Mouse (Mus musculus) left cerebral cortex, adult 2 months (tissue): Measurements from ENCODE around the gene Sntb2. TPM values are rescaled to one million over a fixed set of nuclear protein-coding genes. Genes with fewer than 3 reads are reported as not detected.
"Not testable (repeated sequence)": the region's sequence is repeated elsewhere in the genome, so short reads cannot be mapped to it uniquely, and the experiment has no call there.

Source experiments
- DNase-seq, 2 experiments: peaks; one replicate each; pipeline ENCODE4 v3.0.0; 2021 to 2022; ENCODE audit warnings: low spot score in 2 of 2, mixed read lengths in 1 of 2; ENCODE audit errors: extremely low spot score in 1 of 2
- H3K27ac ChIP-seq: fragments of 200-600 bp; 2 replicates; pipeline ENCODE4 v1.8.1; 2022
- H3K4me3 ChIP-seq: fragments of 200-600 bp; 2 replicates; pipeline ENCODE4 v1.8.1; 2022
- CTCF ChIP-seq: fragments of 200-600 bp; IDR thresholded peaks from 2 replicates; pipeline ENCODE4 v1.8.1; 2022; ENCODE audit warnings: antibody characterized with exemption, mild to moderate bottlenecking, moderate library complexity
- intact Hi-C: fragments of 180-260 bp; cut with DNase I; formaldehyde crosslinking; loops from one replicate; pipeline ENCODE4 v1.15.1; 2025
- total RNA-seq, 2 experiments: library from RNA; stranded (reverse); gene quantifications; 2 replicates each; pipeline ENCODE4 v1.2.3; 2021

Sntb2 gene
- total RNA-seq, 2 experiments from 2014 or later = 20.2 to 26.5 TPM

DNA sequence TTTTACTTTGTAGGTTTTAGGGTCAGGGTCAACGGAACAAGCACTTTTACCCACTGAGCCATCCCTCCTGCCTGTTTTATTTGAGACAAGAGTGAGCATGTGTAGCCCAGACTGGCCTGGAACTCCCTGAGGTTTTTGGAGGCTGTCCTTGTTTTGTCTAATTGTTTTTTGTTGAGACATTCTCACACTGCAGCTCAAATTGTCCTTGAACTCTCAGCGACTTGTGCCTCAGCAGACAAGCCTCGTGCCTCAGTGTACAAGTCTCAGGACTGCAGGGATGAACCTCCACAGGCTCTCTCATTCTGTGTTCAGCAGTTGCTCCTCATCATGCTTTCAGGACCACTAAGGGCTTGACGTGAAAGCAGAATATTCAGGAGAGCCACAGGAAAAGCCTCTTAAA lies 16.2 kb downstream of the Sntb2 start:
- intact Hi-C loops = no loop called here
- no peak for TF ChIP-seq CTCF
- Histone ChIP-seq H3K27ac (no peak overlapping the region), H3K4me3 (no peak overlapping the region)
- DNase-seq = no peak

GRCm38 (mm10) chr8:106953571-106953970 lies 18.0 kb downstream of the Sntb2 start:
- no peak overlapping the region for H3K4me3 ChIP-seq
- no peak for DNase-seq
- no peak overlapping the region for H3K27ac ChIP-seq
- intact Hi-C loops = no loop called here
- TF ChIP-seq CTCF = no peak

DNA sequence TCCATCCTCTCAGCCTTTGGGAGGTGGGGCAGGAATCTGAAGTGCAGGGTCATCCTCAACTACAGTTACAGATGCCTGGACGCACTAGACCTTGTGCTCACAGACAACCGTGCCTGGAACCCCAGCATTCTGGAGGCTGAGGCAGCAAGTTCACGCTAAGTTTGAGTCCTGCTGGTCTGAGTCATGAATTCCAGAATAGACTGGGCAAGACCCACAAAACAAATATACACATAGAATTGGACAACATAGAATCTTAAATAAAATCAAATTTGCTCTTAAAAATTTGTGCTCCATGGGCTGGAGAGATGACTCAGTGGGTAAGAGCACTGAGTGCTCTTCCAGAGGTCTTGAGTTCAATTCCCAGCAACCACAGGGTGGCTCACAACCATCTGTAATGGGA lies 21.5 kb downstream of the Sntb2 start:
- intact Hi-C loops = no loop called here
- no peak for DNase-seq
- no peak overlapping the region for H3K27ac ChIP-seq
- no peak overlapping the region for H3K4me3 ChIP-seq
- TF ChIP-seq CTCF = no peak

DNA sequence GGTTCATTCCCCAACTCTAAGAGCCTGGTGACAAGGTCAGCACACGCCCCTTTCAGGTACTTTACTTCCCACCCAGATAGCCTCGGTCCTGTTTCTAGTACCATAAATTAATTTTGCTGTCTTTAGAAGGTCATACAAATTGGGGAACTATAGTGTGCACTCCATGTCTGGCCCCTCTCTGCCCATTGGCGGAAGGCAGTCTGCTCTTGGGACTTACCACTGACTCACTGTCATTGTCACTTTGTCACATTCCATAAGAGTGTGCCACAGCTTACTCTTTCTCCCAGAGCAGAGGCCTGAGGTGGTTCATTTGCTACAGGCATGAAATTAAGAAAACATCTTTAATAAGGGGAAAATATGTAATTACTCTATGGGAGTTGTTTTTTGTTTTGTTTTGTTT lies 22.7 kb downstream of the Sntb2 start:
- intact Hi-C loops = no loop called here
- H3K4me3 ChIP-seq = no peak overlapping the region
- H3K27ac ChIP-seq = no peak overlapping the region
- no peak for TF ChIP-seq CTCF
- DNase-seq = no peak

DNA sequence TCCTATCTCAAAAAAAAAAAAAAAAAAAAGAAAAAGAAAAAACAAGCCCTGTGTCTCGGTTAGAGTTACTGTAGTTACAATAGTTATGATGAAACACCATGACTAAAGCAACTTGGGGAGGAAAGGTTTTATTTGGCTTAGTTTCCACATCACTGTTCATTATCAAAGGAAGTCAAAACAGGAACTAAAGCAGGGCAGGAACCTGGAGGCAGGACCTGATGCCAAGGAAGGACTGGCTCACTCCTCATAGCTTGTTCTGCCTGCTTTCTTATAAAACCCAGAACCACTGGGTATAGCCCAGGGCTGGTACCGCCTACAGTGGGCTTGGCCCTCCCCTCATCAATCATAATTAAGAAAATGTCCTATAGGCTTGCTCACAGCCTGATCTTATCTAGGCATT lies 24.1 kb downstream of the Sntb2 start:
- no peak for TF ChIP-seq CTCF

GRCm38 (mm10) chr8:106962322-106962721 lies 26.8 kb downstream of the Sntb2 start:
- TF ChIP-seq CTCF = no peak
- Histone ChIP-seq H3K27ac (no peak overlapping the region; the same call in 1 of the 2 replicates), H3K4me3 (no peak overlapping the region)
- DNase-seq = no peak
- intact Hi-C loops = no loop called here

More for the DNA sequence above, 24.1 kb downstream of the Sntb2 start:
- Histone ChIP-seq H3K27ac (no peak overlapping the region), H3K4me3 (no peak overlapping the region)
- no peak for DNase-seq
- intact Hi-C loops = no loop called here

GRCm38 (mm10) chr8:106963365-106963764 lies 27.8 kb downstream of the Sntb2 start:
- intact Hi-C loops = no loop called here
- no peak for TF ChIP-seq CTCF
- Histone ChIP-seq H3K4me3 (no peak overlapping the region), H3K27ac (no peak overlapping the region)
- DNase-seq = no peak

DNA sequence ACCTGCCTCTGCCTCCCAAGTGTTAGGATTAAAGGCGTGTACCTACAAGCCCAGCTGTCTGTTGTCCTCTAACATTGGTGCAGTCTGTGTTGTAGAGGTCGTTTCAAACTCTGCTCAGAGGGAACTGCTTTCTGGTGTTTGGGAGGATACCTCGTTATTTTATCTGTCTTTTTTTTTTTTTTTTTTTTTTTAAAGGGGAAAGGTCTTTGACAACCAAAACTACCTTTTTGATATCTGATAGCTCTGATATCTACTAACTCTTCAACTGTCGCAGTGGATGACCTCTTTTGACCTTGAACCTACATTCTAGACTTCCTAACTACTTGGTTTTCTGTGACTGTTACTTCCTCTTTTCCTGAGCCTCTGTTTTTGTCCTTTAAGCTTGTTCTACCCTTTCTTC lies 29.0 kb downstream of the Sntb2 start:
- intact Hi-C loops = no loop called here
- Histone ChIP-seq H3K4me3 (no peak overlapping the region), H3K27ac (no peak overlapping the region)
- TF ChIP-seq CTCF = no peak
- DNase-seq = no peak

- DNase-seq = no peak
- Histone ChIP-seq H3K27ac (no peak overlapping the region), H3K4me3 (no peak overlapping the region)
- TF ChIP-seq CTCF = no peak
- intact Hi-C loops = no loop called here
Observed at GRCm38 (mm10) chr8:106969964-106970363, 34.4 kb downstream of the Sntb2 start.

- TF ChIP-seq CTCF = no peak
- Histone ChIP-seq H3K4me3 (no peak overlapping the region), H3K27ac (no peak overlapping the region)
- intact Hi-C loops = no loop called here
- DNase-seq = no peak
Observed at GRCm38 (mm10) chr8:106971916-106972315, 36.4 kb downstream of the Sntb2 start.

DNA sequence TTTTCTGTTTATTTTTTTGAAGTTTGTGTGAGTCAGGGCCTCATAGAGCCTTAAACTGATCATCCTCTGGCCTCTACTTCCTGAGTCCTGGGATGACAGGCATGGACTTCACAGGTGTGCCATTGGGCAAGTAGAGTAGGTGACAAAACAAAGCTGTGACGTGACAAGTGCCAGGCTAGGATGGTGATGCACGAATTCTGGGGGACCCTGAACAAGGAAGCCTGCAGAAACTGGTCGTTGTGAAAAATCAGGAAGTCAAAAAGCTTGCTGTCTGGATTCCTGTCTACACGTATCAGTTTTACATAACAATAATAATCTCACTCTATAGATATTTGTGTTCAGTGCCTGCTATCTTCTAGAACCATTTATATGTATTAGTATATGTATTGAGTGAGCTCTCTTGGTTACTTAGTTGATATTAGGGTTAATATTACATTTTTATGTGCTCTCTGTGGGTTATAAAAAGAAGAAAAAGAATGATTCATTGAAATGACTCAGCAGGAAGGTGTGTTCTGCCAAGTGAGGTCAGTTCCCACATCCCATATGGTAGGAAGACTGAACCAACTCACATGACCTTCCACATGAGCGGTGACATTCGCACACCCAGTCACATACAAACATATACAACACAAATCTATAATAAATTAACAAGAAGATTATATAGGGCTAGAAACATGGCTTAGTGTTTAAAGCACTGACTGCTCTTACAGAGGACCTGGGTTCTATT lies 37.2 kb downstream of the Sntb2 start:
- intact Hi-C loops = no loop called here
- TF ChIP-seq CTCF = no peak
- Histone ChIP-seq H3K4me3 (no peak overlapping the region), H3K27ac (no peak overlapping the region)
- no peak for DNase-seq

DNA sequence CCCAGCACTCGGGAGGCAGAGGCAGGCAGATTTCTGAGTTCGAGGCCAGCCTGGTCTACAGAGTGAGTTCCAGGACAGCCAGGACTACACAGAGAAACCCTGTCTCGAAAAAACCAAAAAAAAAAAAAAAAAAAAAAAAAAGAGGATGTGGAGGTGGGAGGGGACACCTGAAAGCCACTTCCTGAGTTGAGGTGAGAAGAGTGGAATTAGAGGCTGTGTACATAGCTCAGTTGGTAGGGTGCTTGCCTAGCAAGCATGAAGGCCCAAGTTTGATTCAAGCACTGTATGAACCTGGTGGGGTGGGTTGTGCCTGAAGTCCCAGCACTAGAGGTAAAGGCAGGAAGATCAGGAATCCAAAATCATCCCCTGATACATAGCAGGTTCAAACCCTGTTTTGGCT lies 38.0 kb downstream of the Sntb2 start:
- H3K4me3 ChIP-seq, intact Hi-C loops, DNase-seq, H3K27ac ChIP-seq: not testable (repeated sequence)

DNA sequence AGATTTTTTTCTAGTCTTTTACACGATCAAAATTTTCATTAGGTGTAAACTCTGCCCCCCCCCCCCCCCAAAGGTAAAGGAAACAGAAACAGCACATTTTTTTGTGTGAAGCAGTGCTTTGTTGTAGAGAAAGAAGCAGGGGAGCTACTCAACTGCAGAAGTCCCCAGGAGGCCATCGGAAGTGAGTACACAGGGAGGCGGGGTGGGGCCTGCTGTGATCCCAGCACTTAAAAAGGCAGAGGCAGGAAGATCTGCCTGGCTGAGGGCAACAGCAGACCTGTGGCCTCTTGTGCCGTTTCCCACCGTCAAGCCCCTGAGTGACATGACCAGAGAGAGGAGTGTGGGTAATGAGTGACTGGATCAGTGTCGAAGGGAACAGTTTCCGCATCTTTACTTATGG lies 39.2 kb downstream of the Sntb2 start:
- intact Hi-C loops = no loop called here
- Histone ChIP-seq H3K27ac (no peak overlapping the region), H3K4me3 (no peak overlapping the region)
- no peak for DNase-seq
- no peak for TF ChIP-seq CTCF
